Mouse (Mus musculus) heart, embryonic 16.5 days (tissue): ENCODE results near the gene Grid2ip. TPM values are rescaled to one million over a fixed set of nuclear protein-coding genes. Genes with fewer than 3 reads are reported as not detected.

Experiments
- ATAC-seq: fragments of 200-750 bp; cut with Nextera tagmentation; replicated peaks from 2 replicates; pipeline ENCODE4 v1.8.0; 2017; ENCODE audit warnings: moderate number of reproducible peaks; ENCODE audit not compliant: insufficient read depth, low FRiP score; ENCODE audit errors: extremely low read depth
- H3K27ac ChIP-seq: fragments of 300-500 bp; sonication (generic); 2 replicates; pipeline ENCODE4 v1.5.1; 2014; ENCODE audit warnings: mild to moderate bottlenecking, low read length, control low read depth, moderate library complexity
- H3K27me3 ChIP-seq: fragments of 300-500 bp; sonication (generic); 2 replicates; pipeline ENCODE4 v1.6.1; 2014; ENCODE audit warnings: low read length, mixed read lengths; ENCODE audit not compliant: control insufficient read depth, insufficient read depth
- H3K36me3 ChIP-seq: fragments of 300-500 bp; sonication (generic); 2 replicates; pipeline ENCODE4 v1.6.1; 2014; ENCODE audit not compliant: control insufficient read depth, insufficient read depth
- H3K4me1 ChIP-seq: fragments of 300-500 bp; sonication (generic); 2 replicates; pipeline ENCODE4 v1.6.1; 2014; ENCODE audit warnings: low read length, mixed read lengths; ENCODE audit not compliant: control insufficient read depth, insufficient read depth
- H3K4me2 ChIP-seq: fragments of 300-500 bp; sonication (generic); 2 replicates; pipeline ENCODE4 v1.6.1; 2014; ENCODE audit warnings: low read depth, mild to moderate bottlenecking, control low read depth, low read length
- H3K4me3 ChIP-seq: fragments of 300-500 bp; sonication (generic); 2 replicates; pipeline ENCODE4 v1.5.1; 2014; ENCODE audit warnings: mild to moderate bottlenecking, control low read depth, low read length
- H3K9ac ChIP-seq: fragments of 300-500 bp; sonication (generic); 2 replicates; pipeline ENCODE4 v1.6.1; 2014; ENCODE audit warnings: low read length, control low read depth
- H3K9me3 ChIP-seq: fragments of 300-500 bp; sonication (generic); replicated peaks from 2 replicates; pipeline ENCODE4 v1.6.1; 2016; ENCODE audit warnings: low read length; ENCODE audit not compliant: control insufficient read depth
- WGBS: fragments of 180-500 bp; shearing (Covaris S2); extraction: QIAGEN DNeasy Blood & Tissue Kit; methylation state at CpG from one replicate; pipeline ENCODE4 v1.1.7; 2014; 5-methylcytosine and 5-hydroxymethylcytosine counted together
- polyA plus RNA-seq: library from polyadenylated mRNA; unstranded; fragments of >200 nt; fragmentation: Nextera tagmentation; extraction: Ambion mirVana; gene quantifications from 2 replicates; pipeline ENCODE4 v1.2.1, GENCODE M21; 2015

The Grid2ip gene
- polyA plus RNA-seq, 1 experiment from 2014 or later, result 0.08 TPM

DNA sequence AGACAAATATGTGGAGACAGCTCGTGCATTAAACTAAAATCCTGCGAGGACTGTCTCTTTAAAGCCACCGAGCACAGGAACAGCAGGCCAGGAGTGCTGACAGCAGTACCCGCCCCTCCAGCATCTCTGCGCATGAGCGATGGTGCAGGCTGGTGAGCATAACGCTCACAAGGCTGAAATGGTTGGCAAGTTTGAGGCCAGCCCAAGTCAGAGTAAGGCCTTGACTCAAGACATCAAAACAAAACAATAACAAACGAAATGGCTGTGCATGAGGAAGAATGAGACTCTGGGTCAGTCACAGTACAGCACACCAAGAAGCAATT is 39.9 kb upstream of the Grid2ip start:
- WGBS, result 86% methylated on average over 8 of the region's 8 CpGs
- no peak for ATAC-seq

DNA sequence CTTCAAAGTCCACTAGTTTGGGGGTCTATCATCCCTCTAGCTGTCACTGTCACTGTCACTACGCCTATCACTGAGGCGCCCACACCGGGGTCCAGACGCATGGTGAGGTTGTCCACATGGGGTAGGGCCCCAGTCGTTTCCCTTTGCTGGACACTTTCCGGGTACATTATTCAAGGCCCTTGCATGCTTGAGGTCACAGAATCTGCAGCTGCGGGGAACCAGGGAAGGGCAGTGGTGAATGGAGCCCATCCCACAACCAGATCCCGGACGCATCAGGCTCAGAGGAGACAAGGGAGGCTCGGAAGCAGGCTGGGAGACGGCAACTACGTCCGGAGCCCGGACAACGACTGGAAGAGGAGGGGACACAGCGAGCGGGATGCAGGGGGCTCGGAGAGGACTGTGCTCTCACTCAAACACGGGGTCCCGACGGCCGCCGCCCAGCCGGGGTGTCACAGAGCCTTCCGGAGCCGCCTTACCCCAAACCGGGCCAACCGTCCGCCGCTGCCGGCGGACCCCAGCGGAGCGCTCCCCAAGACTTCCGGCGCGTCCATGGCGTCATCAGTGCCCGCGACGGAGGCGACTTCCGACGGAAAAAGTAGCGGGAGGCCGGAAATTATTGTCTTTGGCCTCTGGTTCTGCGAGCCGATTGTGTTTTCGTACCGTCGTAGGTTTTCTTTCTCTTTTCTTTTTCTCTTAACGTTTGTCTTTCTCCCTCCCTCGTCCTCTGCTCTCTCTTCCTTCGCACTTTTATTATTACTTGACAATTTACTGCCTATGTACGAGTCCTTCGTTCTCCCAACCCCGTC is 28.2 kb upstream of the Grid2ip start, which contains the start of gene Zdhhc4:
TSS of gene Zdhhc4 (minus strand) at position 567 of the 806 bp plus-strand sequence.
- Histone ChIP-seq H3K4me3 (peak within 1 kb of the TSS; percentile 82), H3K27me3 (no peaks in the 10 kb centered on the region), H3K9me3 (no peaks in the 10 kb centered on the region), H3K36me3 (peaks cover 14% of the 10 kb centered on the region), H3K9ac (peak within 1 kb of the TSS; percentile 88), H3K4me2 (peak within 1 kb of the TSS; percentile 74), H3K4me1 (peaks cover 14% of the 10 kb centered on the region), H3K27ac (peak within 1 kb of the TSS; percentile 62)
- ATAC-seq, result peak; percentile 65
- WGBS, result under 1% methylated on average over 57 of the region's 57 CpGs

More for the DNA sequence above, 39.9 kb upstream of the Grid2ip start:
- no peak overlapping the region for H3K9ac ChIP-seq
- no peak overlapping the region for H3K4me3 ChIP-seq
- peaks cover 16% of the 10 kb centered on the region for H3K4me1 ChIP-seq
- no peak overlapping the region for H3K4me2 ChIP-seq
- H3K27me3 ChIP-seq, result no peaks in the 10 kb centered on the region
- H3K27ac ChIP-seq, result no peak overlapping the region
- H3K36me3 ChIP-seq, result peaks cover 35% of the 10 kb centered on the region
- no peaks in the 10 kb centered on the region for H3K9me3 ChIP-seq

DNA sequence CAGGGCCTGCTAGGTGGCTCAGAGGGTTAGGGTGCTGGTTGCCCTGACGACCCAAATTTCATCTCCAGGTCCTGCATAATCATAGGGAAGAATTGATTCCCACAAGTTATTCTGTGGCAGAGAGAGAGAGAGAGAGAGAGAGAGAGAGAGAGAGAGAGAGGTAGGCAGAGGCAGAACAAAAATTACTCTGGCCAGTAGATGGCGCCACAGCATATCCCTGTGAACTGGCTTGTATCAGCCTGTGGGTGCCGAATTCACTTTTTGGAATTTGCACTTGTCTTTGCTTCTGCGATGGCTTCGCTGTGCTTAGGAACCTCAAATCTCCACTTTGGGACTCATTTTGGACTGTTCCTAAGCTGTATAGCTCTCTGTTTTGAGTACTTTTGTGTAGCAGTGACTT is 23.3 kb upstream of the Grid2ip start:
- H3K9me3 ChIP-seq, result no peaks in the 10 kb centered on the region
- peaks cover 2% of the 10 kb centered on the region for H3K27me3 ChIP-seq
- no peak overlapping the region for H3K27ac ChIP-seq
- 5% methylated on average over 5 of the region's 5 CpGs for WGBS
- no peak for ATAC-seq
- no peaks in the 10 kb centered on the region for H3K36me3 ChIP-seq
- no peak overlapping the region for H3K9ac ChIP-seq
- peak overlapping the region; percentile 45 for H3K4me2 ChIP-seq
- H3K4me3 ChIP-seq, result no peak overlapping the region
- H3K4me1 ChIP-seq, result peaks cover 5% of the 10 kb centered on the region

DNA sequence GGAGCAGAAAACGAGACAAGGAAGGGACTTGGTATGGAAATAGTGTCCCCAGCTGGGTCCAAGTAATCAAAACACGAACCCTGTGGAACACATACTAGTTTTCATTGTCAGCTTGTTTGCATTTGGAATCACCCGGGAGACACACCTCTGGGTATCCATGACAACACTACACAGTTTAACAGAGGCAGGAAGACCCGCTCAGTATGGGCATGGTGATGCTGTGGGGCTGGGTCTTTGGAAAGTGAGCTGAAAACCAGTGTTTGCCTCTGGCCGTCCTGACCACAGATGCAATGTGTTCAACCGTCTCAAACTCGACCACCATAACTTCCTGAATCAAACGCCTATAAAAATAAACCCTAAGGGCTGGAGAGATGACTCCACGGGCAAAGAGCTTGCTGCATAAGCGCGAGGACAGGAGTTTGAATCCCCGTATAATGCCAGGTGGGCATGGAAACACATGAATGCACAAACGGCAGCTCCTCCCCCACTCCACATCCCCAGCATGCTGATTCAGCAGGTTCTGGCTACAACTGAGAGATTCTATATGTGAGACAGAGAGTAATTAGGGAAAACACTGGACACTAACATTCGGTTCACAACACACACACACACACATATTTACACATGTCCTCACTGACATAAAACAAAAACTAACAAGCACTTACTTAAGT is 22.6 kb upstream of the Grid2ip start:
- Histone ChIP-seq H3K27ac (no peak overlapping the region), H3K4me1 (peaks cover 4% of the 10 kb centered on the region), H3K4me2 (no peak overlapping the region), H3K36me3 (no peaks in the 10 kb centered on the region), H3K9ac (no peak overlapping the region), H3K9me3 (no peaks in the 10 kb centered on the region), H3K4me3 (no peak overlapping the region), H3K27me3 (peaks cover 2% of the 10 kb centered on the region)
- no peak for ATAC-seq
- 64% methylated on average over 14 of the region's 14 CpGs for WGBS

DNA sequence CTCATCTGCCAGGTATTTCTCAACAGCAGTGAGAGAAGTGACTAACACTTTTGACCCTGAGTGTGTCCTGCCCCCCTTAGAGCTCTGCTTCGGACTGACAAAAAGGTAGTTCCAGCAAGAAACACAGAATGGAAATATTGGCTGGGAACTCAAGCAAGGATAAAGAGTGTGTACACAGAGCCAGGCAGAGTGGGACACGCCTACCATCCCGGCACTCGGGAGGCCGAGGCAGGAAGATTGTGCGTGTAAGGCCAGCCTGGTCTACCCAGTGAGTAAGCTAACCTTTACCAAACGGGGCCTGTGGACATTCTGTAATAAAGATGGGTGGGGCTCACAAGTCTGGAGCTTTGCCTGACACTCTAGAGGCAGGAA is 22.1 kb upstream of the Grid2ip start:
- Histone ChIP-seq H3K36me3 (no peaks in the 10 kb centered on the region), H3K27ac (no peak overlapping the region), H3K4me3 (no peak overlapping the region), H3K27me3 (peaks cover 2% of the 10 kb centered on the region), H3K4me1 (no peaks in the 10 kb centered on the region; the same call in 1 of the 2 replicates), H3K4me2 (no peak overlapping the region), H3K9me3 (no peaks in the 10 kb centered on the region), H3K9ac (no peak overlapping the region)
- WGBS, result 63% methylated on average over 7 of the region's 7 CpGs
- ATAC-seq, result no peak

DNA sequence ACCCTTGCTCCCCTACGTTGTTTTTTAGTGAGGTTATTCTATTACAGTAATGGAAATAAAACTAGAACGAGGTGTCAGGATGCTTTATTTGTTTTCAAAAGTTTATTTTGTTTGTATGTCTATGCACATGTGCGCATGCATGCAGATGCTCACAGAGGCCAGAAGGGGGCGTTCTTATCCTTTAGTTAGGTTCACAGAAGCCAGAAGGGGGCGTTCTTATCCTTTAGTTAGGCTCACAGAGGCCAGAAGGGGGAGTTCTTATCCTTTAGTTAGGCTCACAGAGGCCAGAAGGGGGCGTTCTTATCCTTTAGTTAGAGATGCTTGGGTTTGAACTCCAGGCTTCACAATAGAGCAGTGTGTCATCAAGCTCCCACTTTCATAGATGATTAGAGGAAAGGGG is 20.6 kb upstream of the Grid2ip start:
- 56% methylated on average over 6 of the region's 6 CpGs for WGBS
- no peaks in the 10 kb centered on the region for H3K4me1 ChIP-seq
- ATAC-seq, result no peak

DNA sequence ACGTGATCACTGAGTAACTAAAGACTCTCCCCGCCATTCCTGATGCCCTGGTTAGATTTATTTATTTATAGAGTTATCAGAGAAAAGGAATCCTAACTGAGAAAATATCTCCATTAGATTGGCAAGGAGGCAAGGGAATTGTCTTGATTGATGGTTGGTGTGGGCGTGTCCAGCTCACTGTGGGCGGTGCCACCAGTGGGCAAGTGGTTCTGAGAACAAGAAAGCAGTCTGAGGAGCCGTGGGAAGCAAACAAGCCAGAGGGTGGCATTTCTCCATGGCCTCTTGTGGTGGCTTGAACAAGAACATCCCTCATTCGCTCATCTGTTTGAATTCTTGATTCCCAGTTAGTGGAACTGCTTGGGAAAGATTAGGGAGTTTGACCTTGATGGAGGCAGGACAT is 17.5 kb upstream of the Grid2ip start:
- ATAC-seq, result no peak
- Histone ChIP-seq H3K27me3 (peaks cover 2% of the 10 kb centered on the region), H3K4me1 (no peaks in the 10 kb centered on the region), H3K27ac (no peak overlapping the region), H3K4me2 (no peak overlapping the region), H3K4me3 (no peak overlapping the region), H3K9ac (no peak overlapping the region), H3K9me3 (no peaks in the 10 kb centered on the region; the same call in 1 of the 2 replicates), H3K36me3 (no peaks in the 10 kb centered on the region)
- 37% methylated on average over 6 of the region's 6 CpGs for WGBS

More for the DNA sequence above, 20.6 kb upstream of the Grid2ip start:
- Histone ChIP-seq H3K9ac (no peak overlapping the region), H3K36me3 (no peaks in the 10 kb centered on the region), H3K9me3 (no peaks in the 10 kb centered on the region), H3K27me3 (peaks cover 2% of the 10 kb centered on the region), H3K27ac (no peak overlapping the region), H3K4me2 (no peak overlapping the region), H3K4me3 (no peak overlapping the region)

DNA sequence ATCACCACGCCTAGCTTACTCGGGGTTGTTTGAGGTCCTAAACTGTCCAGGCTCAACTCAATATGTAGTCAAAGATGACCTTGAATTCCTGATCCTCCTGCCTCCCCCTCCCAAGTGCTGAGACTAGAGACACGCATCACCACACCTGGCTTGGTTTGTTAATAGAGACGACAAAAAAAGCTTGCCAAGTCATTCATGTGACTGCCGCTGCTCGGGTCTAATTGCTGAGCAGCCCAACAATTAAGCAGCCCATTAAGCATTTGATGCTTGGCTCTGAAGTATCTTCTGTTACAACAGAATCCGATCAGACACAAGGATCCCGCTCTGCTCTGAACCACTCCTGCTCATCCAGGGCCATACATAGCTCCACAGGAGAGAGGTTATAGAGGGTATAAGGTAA is 10.8 kb upstream of the Grid2ip start:
- 76% methylated on average over 8 of the region's 8 CpGs for WGBS
- Histone ChIP-seq H3K4me2 (no peak overlapping the region), H3K4me1 (no peaks in the 10 kb centered on the region), H3K4me3 (no peak overlapping the region), H3K9ac (no peak overlapping the region), H3K9me3 (peaks cover 14% of the 10 kb centered on the region), H3K36me3 (no peaks in the 10 kb centered on the region), H3K27me3 (no peaks in the 10 kb centered on the region), H3K27ac (no peak overlapping the region)
- ATAC-seq, result no peak

DNA sequence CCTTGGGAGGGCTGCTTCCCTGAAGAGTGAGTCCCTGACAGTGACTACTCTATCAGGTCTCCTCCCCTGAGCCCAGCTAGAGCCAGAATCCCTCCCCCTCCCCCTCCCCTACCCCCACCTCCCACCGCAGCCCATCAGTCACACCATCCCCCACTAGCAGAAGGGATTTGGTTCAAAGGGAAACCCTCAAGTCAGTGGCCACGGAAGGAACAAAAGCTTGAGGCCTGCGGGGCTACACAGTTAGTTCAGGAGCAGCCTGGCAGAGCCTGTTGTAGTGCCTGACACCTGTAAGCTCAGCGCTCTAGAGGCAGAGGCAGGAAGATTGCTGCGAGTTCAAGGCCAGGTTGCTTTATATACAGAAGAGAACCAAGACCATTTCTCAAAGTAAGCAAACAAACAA is 1.1 kb upstream of the Grid2ip start:
- no peak overlapping the region for H3K4me2 ChIP-seq
- peaks cover 4% of the 10 kb centered on the region; the same call in 1 of the 2 replicates for H3K4me1 ChIP-seq
- H3K27ac ChIP-seq, result no peak overlapping the region
- peaks cover 21% of the 10 kb centered on the region for H3K27me3 ChIP-seq
- no peaks in the 10 kb centered on the region for H3K36me3 ChIP-seq
- H3K9ac ChIP-seq, result no peak overlapping the region
- no peak for ATAC-seq
- peaks cover 4% of the 10 kb centered on the region for H3K9me3 ChIP-seq
- 31% methylated on average over 5 of the region's 5 CpGs for WGBS
- no peak overlapping the region for H3K4me3 ChIP-seq
